Mouse (Mus musculus) limb, embryonic 12.5 days (tissue): ENCODE measurements at regions not wholly inside any gene's neighbourhood (a gene's known extent, or its start where the extent isn't known, plus 50 kb on each side); places are given as distances from the start of the nearest gene placed in this dataset.

Experiments
- ATAC-seq: fragments of 200-750 bp; cut with Nextera tagmentation; 2 replicates; pipeline ENCODE4 v1.8.0; 2017; ENCODE audit warnings: low read depth, moderate TSS enrichment; ENCODE audit not compliant: insufficient number of reproducible peaks, insufficient read depth, low FRiP score, low TSS enrichment
- H3K27ac ChIP-seq: fragments of 300-500 bp; sonication (generic); 2 replicates; pipeline ENCODE4 v1.5.1; 2016; ENCODE audit warnings: mild to moderate bottlenecking, moderate library complexity
- H3K27me3 ChIP-seq: fragments of 300-500 bp; sonication (generic); 2 replicates; pipeline ENCODE4 v1.6.1; 2016; ENCODE audit warnings: mild to moderate bottlenecking, moderate library complexity
- H3K36me3 ChIP-seq: fragments of 300-500 bp; sonication (generic); 2 replicates; pipeline ENCODE4 v1.6.1; 2016; ENCODE audit warnings: mild to moderate bottlenecking, moderate library complexity
- H3K4me1 ChIP-seq: fragments of 300-500 bp; sonication (generic); replicated peaks from 2 replicates; pipeline ENCODE4 v1.6.1; 2016
- H3K4me2 ChIP-seq: fragments of 300-500 bp; sonication (generic); 2 replicates; pipeline ENCODE4 v1.6.1; 2016; ENCODE audit warnings: mild to moderate bottlenecking, moderate library complexity
- H3K4me3 ChIP-seq: fragments of 300-500 bp; sonication (generic); replicated peaks from 2 replicates; pipeline ENCODE4 v1.5.1; 2016; ENCODE audit warnings: mild to moderate bottlenecking
- H3K9ac ChIP-seq: fragments of 300-500 bp; sonication (generic); replicated peaks from 2 replicates; pipeline ENCODE4 v1.6.1; 2016; ENCODE audit warnings: mild to moderate bottlenecking, moderate library complexity
- H3K9me3 ChIP-seq: fragments of 300-500 bp; sonication (generic); 2 replicates; pipeline ENCODE4 v1.6.1; 2016; ENCODE audit warnings: mild to moderate bottlenecking, moderate library complexity
- WGBS: fragments of 180-500 bp; shearing (Covaris S2); methylation state at CpG from one replicate; pipeline ENCODE4 v1.1.7; 2016; 5-methylcytosine and 5-hydroxymethylcytosine counted together

- 90% methylated on average over 5 of the region's 5 CpGs for WGBS
- no peak for ATAC-seq
Measured at GRCm38 (mm10) chr9:48089661-48090060, 72.2 kb upstream of the Nxpe4 start.

GRCm38 (mm10) chr9:48094756-48095155 lies 67.1 kb upstream of the Nxpe4 start:
- Histone ChIP-seq H3K4me1 (0 out of 2 replicates have a peak, but pooled peaks cover 8% of the 10 kb centered on the region), H3K36me3 (no peaks in the 10 kb centered on the region), H3K9me3 (no peaks in the 10 kb centered on the region), H3K4me2 (no peak overlapping the region), H3K27me3 (no peaks in the 10 kb centered on the region), H3K4me3 (no peak overlapping the region), H3K27ac (no peak overlapping the region), H3K9ac (no peak overlapping the region)
- WGBS: 64% methylated on average over 2 of the region's 2 CpGs
- ATAC-seq: no peak

More at GRCm38 (mm10) chr9:48089661-48090060, 72.2 kb upstream of the Nxpe4 start:
- Histone ChIP-seq H3K36me3 (no peaks in the 10 kb centered on the region), H3K9ac (no peak overlapping the region), H3K27me3 (0 out of 2 replicates have a peak, but pooled peaks cover 5% of the 10 kb centered on the region), H3K9me3 (no peaks in the 10 kb centered on the region), H3K4me3 (no peak overlapping the region), H3K4me1 (0 out of 2 replicates have a peak, but pooled peaks cover 8% of the 10 kb centered on the region), H3K27ac (no peak overlapping the region), H3K4me2 (no peak overlapping the region)

- H3K9ac ChIP-seq: no peak overlapping the region
- no peak overlapping the region for H3K27ac ChIP-seq
- no peak overlapping the region for H3K4me3 ChIP-seq
- no peaks in the 10 kb centered on the region for H3K4me1 ChIP-seq
- no peaks in the 10 kb centered on the region for H3K27me3 ChIP-seq
- no peak for ATAC-seq
- H3K36me3 ChIP-seq: no peaks in the 10 kb centered on the region
- 54% methylated on average over 4 of the region's 4 CpGs for WGBS
- H3K4me2 ChIP-seq: no peak overlapping the region
- H3K9me3 ChIP-seq: no peaks in the 10 kb centered on the region
Measured at GRCm38 (mm10) chr9:48099846-48100245, 62.0 kb upstream of the Nxpe4 start.

DNA sequence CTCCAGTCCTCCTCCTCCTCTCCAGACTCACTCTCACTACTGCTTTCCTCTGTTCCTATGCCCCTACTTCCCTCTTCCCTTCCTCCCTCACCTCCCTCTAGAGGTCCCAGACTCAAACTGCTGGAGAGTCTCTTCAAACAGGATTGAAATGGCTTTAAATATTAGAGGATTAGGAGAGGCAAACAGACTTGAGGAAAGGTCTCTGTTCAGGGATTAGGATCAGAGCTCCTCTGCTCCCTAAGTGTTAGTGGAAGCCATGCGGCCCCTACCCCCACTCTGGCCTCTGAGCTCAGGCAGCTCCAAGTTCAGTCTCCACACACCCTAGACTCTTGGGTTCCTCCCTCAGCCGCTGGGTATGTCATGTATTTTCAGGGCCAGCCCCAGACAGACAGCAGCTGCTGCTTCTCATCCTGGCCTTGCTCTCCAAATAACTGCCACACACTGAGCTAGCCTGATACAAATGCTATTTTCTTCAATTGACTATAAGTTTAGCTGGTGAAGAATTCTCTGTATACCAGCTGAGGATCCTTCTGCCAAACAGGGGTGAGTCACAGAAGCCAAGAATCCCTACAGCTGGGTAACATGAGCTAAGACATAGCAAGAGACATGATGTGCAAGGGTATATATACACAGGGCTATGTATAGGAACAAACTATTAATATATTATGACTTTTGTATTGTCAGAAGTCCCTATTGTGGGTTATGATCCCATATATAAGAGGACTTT lies 55.2 kb upstream of the Nxpe4 start:
- WGBS: 48% methylated on average over 2 of the region's 2 CpGs
- Histone ChIP-seq H3K4me3 (no peak overlapping the region), H3K9me3 (no peaks in the 10 kb centered on the region), H3K4me1 (peaks cover 6% of the 10 kb centered on the region; the same call in 1 of the 2 replicates), H3K9ac (no peak overlapping the region), H3K27ac (no peak overlapping the region), H3K27me3 (no peaks in the 10 kb centered on the region), H3K4me2 (no peak overlapping the region), H3K36me3 (no peaks in the 10 kb centered on the region)
- no peak for ATAC-seq

GRCm38 (mm10) chr9:48108994-48109619 lies 52.7 kb upstream of the Nxpe4 start:
- no peak overlapping the region for H3K9ac ChIP-seq
- H3K27ac ChIP-seq: no peak overlapping the region
- WGBS: 50% methylated on average over 7 of the region's 7 CpGs
- no peak overlapping the region for H3K4me2 ChIP-seq
- no peaks in the 10 kb centered on the region for H3K36me3 ChIP-seq
- peaks cover 7% of the 10 kb centered on the region; the same call in 1 of the 2 replicates for H3K4me1 ChIP-seq
- peaks cover 10% of the 10 kb centered on the region; the same call in 1 of the 2 replicates for H3K27me3 ChIP-seq
- no peaks in the 10 kb centered on the region for H3K9me3 ChIP-seq
- ATAC-seq: no peak
- no peak overlapping the region for H3K4me3 ChIP-seq

- Histone ChIP-seq H3K27ac (no peak overlapping the region), H3K4me1 (peaks cover 7% of the 10 kb centered on the region; the same call in 1 of the 2 replicates), H3K9me3 (no peaks in the 10 kb centered on the region), H3K36me3 (no peaks in the 10 kb centered on the region), H3K27me3 (peaks cover 10% of the 10 kb centered on the region; the same call in 1 of the 2 replicates), H3K9ac (no peak overlapping the region), H3K4me2 (no peak overlapping the region), H3K4me3 (no peak overlapping the region)
- ATAC-seq: no peak
- 25% methylated on average over 8 of the region's 8 CpGs for WGBS
Measured at GRCm38 (mm10) chr9:48111316-48111890, 50.4 kb upstream of the Nxpe4 start.
